Mouse (Mus musculus): ENCODE measurements around the gene Polr3gl. TPM values are rescaled to one million over a fixed set of nuclear protein-coding genes. Genes with fewer than 3 reads are reported as not detected.

Gene Polr3gl
- total RNA-seq, 2 experiments from 2014 or later, result 27.5 to 28.6 TPM

DNA sequence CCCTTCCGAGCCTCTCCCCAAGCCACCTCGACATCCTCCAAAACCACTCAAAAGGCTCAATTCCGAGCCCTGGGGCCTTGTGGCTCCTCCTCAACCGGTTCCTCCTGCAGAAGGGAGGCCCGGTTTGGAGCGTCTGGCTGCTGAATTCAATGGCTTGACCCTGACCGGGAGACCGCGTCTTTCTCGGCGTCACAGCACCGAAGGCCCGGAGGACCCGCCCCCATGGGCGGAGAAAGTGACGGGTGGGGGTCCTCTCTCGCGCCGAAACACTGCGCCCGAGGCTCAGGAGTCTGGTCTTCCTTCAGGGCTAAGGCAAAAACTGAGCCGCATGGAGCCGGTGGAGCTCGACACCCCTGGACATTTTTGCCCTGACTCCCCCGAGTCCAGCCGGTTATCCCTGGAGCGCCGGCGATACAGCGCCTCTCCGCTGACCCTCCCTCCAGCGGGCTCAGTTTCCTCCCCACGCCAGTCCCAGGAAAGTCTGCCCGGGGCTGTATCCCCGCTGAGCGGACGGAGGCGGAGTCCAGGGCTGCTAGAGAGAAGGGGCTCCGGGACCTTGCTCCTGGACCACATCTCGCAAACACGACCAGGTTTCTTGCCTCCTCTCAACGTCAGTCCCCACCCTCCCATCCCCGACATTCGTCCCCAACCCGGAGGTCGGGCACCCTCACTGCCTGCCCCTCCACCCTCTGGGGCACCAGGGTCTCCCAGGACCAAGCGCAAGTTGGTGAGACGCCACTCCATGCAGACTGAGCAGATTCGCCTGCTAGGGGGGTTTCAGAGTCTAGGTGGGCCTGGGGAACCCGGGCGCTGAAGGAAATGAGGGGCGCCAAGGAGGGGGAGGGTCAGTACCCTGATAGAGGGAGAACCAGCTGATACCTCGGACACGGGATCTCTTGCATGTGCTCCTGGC, 4.4 kb upstream of the Polr3gl start:
- peak; percentile 67 to 73 for DNase-seq (ENCODE audit: low spot score in 2 of 2)

DNA sequence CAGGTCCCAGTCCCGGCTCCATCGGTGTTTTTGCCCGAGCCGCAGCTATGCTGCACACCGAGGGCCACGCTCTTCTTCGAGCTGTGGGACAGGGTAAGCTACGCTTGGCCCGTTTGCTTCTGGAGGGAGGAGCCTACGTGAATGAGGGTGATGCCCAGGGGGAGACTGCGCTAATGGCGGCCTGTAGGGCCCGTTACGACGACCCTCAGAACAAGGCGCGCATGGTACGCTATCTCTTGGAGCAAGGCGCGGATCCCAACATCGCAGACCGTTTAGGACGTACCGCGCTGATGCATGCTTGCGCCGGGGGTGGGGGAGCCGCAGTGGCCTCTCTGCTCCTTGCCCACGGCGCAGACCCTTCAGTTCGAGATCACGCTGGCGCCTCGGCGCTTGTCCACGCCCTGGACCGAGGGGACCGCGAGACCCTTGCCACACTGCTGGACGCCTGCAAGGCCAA, 3.5 kb upstream of the Polr3gl start:
- peak; percentile 56 to 57 for DNase-seq (ENCODE audit: low spot score in 2 of 2)

DNA sequence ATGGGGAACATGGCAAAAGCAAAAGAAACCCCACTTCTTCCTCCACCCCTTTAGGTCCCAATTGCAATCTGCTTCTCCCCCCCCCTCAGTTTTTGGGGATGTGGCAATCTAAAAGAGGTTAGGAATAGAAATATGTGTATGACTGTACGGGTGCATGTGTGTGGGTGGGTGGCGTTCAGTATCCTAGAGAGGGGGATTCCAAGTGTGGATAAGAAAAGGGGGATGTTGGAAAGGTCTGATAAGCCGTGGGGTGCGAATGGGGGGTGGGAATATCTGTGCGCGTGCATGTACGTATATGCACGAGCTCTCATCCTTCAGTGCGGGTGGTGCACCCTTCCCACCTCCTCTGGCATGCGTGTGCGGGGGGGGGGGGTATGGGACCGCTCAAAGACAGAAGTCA, 2.9 kb upstream of the Polr3gl start:
- peak in 1 of 2 experiments; percentile 46 for DNase-seq (ENCODE audit: low spot score in 2 of 2)

DNA sequence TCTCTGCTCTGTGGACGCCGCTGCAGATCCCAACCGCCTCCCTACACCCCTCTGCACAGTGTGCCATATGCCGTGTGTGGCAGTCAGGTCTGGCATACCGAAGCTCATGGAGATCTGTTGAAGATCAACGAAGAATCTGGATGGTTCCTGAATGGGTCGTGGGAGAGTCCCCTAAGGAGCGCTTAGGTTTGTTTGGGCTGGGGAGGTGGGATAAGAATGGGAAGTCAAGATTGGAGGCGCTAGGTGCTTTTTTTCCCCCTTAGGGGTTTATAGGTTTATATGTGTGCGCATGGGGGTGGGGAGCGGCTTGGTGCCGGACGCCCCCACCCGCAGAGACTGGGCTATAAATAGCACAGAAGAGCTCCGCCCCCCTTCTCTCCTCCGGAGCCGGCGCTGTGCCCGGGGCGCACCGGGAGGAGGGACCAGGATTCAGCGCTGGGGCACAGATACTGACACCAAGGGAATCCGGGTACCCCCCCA, 2.3 kb upstream of the Polr3gl start, which contains the start of gene Ankrd34a:
Gene Ankrd34a (plus strand): TSS at position 409 of the 480 bp plus-strand sequence.
- peak; percentile 71 to 79 for DNase-seq (ENCODE audit: low spot score in 2 of 2)

DNA sequence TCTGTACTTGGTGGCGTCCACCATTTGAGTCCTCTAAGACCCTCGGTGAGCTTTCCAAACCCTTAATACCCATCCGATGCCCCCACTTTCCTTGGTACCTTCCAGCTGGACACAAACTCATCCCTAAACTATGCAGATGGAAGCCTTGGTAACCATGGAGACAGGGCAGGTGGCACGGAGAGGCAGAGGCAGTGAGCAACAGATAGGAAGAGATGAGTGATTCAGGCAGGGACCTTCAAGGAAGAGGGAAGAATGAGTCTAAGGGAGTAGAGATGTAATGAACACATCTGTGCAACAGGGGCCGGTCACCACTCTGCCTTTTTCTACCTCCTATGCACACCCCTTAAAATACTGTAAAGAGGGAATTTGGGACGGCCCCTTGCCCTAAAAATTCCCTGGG, 1.7 kb upstream of the Polr3gl start:
- DNase-seq (ENCODE audit: low spot score in 2 of 2), result no peak

DNA sequence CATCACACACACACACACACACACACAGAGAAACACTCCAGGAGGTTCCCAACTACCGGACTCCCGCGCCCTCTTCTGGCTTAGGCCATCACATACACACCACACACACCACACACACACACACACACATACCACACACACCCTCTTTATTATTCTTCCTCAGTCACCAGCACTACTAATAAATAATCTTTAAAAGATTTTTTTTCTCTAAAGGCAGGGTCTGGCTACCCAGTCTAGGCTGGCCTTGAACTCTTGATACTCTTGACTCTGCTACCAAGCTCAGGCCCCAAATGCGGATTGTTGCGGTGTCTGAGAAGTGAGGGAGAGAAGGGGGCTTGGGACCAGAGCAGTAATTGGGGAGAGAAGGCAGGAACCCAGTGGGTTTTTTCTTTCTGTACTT, 870 bp upstream of the Polr3gl start:
- DNase-seq (ENCODE audit: low spot score in 2 of 2), result no peak

DNA sequence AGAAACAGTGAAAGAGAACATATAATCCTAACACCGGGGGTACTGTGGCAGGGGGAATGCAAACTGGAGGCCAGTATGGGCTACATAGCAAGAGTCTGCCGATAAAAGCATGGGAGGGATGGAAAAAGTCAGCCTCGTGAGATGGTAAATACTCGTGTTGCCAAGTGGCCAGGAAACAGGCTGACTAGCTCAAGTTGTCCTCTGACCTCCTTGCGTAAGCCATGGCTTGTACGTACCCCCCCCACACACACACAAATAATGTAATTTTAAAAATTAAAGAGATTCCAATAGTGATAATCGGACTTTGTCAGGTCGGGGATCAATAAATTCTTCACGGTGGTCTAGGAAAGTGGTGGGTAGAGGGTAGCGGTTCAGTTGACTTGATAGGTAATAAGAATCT, 607 bp downstream of the Polr3gl start:
- no peak for DNase-seq (ENCODE audit: low spot score in 2 of 2)

DNA sequence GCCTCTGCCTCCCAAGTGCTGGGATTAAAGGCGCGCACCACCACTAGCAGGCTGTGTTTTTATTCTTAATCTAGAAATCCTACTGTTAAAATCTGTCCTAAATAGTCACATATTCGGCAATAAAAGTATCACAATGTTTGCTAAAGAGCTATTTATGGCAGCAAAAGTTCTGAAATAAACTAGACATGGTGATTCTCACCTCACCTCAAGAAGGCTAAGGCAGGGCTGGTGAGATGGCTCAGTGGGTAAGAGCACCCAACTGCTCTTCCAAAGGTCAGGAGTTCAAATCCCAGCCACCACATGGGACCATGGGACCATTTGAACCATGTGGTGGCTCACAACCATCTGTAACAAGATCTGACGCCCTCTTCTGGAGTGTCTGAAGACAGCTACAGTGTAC, 3.3 kb downstream of the Polr3gl start:
- DNase-seq (ENCODE audit: low spot score in 2 of 2), result no peak

DNA sequence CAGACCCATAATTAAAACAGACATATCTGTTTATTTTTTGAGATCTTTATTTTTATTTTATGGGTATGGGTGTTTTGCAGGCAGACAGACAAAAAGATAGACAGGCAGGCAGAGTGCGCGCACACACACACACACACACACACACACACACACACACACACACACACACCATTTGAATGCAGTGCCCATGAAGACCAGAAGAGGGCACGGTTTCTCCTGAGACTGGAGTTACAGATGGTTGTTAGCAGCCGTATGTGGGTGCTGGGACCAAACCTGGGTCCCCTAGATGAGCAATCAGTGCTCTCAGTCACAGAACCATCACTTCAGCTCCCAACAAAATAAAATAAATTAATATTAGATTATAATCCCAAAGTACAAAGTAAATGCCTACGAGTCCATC, 10.6 kb downstream of the Polr3gl start:
- DNase-seq (ENCODE audit: low spot score in 2 of 2), result no peak

DNA sequence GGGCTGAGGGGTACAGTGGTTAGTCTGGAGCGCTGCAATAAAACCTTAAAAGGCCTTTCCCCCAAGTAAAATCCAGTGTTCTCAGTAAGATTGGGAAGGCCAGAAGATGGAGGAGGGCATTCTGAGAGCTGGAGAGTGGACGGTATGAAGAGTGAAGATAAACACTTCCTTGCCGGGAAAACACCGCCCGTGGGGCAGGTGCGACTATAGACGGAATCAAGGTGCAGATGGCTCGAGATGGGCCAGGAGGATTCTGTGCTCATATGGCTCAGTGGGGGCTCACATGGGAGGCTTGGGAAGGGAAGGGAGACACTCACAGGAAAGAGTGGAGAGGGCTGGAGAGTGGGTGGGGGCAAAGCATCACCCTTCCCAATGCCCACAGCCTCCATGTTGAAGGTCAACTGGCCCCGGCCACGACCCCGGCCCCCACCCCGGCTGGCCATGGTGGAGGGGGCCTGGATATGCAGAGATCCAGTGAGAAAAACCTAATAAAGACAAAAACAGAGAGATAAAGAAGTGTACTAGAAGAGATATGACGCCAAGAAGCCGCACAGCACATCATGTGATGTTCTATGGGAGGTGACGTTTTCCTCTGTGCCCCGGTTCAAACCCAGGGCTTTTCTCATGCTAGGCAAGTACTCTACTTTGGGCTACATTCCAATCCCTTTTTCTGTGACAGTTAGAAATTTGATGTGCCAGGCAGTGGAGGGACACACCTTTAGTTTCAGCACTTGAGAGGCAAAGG, 12.0 kb downstream of the Polr3gl start:
- no peak for DNase-seq (ENCODE audit: low spot score in 2 of 2)

DNA sequence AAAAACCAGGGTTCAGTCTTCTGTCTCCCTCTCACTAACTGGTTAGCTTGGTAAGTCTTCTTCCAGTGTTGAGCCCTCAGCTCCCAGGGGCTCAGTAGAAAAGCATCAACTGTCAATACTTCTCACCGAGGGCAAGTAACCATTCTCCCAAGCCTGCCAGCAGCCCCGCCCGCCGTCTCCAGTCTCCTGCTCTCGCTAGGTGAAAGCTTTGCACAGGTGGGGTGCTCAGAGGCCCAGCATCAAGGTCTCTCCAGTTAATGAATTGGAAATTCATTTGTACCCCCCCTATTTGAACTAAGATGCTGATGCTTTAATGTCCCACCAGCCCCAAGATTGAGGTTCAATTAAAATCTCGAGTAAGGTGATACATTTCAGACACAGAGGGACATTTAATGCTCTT, 12.8 kb downstream of the Polr3gl start:
- no peak for DNase-seq (ENCODE audit: low spot score in 2 of 2)

DNA sequence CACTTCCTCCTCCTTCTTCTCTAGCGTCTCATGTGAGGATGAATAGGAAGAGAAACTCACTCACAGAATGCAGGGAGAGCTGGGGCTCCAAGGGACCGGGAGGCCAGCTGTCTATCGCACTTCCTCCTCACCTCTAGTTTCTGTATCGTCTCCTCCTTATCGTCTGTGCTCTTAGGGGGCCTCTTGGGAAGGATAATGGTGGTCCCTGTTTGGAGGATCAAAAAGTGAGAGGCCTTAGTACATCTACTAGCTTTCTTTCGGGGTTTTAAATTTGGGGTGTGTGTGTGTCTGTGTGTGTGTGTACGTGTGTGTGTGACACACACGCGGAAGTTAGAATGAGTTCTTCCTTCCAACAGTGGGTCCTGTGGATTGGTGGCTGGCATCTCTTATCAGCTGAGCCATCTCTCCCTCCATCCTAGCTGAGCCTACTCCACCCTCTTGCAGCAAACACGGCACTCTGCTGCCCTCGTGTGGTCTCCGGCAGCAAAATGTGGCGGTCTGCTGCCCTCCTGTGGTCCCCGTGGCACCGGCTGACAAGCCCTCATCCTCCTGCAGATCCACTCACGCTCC, 14.0 kb downstream of the Polr3gl start:
- peak; percentile 96 for DNase-seq (ENCODE audit: low spot score in 2 of 2)

DNA sequence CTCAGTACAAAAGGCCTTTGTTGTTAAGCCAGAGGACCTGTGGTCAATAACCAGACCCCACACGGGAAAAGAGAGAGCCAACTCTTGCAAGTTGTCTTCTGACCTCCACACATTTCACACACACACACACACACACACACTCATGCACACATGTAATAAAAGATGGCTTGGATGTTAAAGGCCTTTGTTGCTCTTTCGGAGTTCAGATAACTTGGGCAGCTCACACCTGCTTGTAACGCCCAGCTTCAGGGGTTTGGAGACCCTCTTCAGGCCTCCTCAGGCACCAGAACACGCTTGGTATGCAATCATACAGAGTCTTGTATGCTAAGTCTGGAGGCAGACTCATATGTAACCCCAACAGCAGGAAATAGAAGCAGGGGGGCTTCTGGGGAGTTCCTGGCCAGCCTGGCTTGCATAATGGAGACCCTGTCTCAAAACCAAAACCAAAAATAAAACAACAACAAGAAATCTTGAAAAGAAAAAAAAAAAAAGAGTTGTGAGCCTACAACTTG, 14.7 kb downstream of the Polr3gl start:
- no peak for DNase-seq (ENCODE audit: low spot score in 2 of 2)

DNA sequence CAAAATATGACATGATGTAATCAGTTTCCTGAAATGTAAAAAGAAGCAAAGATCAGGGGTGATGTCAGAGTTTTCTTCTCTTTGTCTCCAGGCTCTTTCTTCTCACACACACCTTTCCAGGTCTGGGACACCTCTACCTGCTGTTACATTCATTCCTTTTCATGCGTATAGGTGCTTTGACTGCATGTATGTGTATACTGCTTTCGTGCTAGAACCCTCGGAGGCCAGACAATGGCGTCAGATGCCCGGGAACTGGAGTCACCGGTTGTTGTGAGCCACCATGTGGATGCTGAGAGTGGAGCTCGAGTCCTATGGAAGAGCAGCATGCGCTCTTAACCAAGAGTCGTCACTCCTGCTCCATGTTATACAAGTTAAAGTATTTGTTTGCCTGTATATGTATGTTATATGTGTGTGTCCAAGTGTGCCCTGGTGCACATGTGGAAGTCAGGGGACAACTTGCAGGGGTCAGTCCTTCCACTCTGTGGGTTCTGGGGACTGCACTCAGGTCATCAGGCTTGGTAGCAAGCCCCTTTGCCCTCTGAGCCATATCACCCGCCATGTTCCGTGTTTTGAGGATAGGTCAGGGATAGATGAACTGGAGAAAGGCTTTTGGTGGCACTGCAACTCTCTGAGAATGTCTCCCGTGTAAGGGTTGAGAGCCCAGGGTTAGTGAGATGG, 15.3 kb downstream of the Polr3gl start:
- DNase-seq (ENCODE audit: low spot score in 2 of 2), result no peak

DNA sequence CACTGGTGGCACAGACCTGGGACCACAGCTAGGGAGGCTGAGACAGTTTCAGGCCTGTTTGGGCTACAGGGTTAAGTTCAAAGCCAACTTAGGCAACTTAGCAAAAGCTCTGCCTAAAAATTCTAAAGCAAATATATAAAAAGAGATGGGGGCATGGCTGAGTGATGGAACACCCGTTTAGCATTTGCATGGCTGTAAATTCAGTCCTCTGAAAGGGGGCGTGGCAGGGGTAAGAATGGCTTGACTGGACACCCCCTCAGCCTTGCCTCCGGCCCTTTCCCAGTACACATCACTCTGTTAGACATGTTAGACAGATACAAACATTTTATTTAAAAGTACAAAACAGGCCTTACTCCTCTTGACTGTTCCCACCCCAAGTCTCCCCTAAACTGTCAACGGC, 16.4 kb downstream of the Polr3gl start:
- DNase-seq (ENCODE audit: low spot score in 2 of 2), result no peak

DNA sequence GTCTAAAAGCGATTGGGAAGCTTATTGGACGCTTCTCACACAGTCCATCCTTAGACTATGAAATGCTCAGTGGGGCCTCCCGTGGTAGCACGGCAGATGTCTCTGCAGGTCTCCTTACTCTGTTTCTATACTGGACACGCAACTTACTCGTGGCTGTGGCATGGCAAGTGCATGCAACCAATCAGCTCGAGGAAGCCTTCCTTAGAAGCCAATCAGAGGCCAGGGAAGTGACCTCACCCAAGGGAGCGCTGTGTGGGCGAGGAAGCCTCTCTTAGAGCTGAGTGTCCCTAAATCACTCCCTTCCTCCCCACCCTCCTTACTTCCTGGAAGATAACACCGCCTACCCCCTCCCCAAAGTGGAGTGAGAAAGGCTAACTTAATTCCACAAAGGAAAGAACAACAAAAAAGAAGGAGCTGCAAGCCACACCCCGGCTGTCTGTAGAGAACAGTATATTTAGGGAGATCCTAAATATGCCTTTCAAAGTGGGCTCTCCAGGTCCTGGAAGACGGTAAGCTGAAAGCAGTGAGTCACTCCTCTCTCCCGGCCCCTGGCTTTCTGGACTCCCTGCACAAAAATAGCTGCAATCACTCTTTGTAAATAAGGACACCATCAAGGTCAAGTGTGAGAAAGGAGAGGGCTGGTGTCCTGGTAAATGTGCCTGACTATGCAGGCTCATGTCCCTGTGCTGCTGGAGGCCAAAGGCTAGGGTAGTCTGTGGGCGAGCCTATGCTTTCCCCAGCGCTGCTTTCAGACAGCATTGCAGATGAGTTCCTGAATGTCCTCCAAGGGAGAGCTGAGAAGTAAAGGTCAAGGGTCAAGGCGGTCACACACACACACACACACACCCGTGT, 17.1 kb downstream of the Polr3gl start, which contains the start of gene Gm16253:
Gene Gm16253 (plus strand): TSS at position 295 of the 852 bp plus-strand sequence.
- DNase-seq (ENCODE audit: low spot score in 2 of 2), result peak; percentile 69 to 70

DNA sequence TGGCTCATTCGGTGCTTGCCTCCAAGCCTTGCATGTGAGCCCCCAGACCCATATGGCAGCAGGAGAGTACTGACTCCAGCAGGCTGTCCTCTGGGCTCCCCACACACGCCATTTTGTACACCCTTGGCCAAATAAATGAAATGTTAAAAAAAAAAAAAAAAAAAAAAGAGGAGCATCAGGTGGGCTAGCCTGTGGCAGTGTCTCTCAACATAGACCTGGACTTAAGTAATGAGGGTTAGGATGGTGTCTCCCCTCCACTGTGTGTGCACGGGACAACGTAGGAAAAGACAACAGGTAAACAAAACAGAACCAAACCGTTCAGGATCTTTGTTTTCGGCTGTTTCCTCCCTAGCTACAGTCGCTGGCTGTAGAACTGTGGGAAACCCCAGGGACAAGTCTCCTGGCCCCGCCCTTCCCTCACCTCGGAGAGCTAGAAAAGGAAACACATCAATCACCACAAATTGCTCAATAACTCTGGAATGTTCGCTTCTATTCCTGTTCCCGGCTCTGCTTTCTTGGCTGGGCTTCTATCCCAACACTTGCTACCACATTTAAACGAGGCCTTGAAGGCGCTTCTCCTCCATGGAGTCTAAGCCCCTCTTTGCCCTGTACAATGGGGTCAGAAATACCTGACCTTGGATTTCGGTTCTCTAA, 17.8 kb downstream of the Polr3gl start:
- no peak for DNase-seq (ENCODE audit: low spot score in 2 of 2)

DNA sequence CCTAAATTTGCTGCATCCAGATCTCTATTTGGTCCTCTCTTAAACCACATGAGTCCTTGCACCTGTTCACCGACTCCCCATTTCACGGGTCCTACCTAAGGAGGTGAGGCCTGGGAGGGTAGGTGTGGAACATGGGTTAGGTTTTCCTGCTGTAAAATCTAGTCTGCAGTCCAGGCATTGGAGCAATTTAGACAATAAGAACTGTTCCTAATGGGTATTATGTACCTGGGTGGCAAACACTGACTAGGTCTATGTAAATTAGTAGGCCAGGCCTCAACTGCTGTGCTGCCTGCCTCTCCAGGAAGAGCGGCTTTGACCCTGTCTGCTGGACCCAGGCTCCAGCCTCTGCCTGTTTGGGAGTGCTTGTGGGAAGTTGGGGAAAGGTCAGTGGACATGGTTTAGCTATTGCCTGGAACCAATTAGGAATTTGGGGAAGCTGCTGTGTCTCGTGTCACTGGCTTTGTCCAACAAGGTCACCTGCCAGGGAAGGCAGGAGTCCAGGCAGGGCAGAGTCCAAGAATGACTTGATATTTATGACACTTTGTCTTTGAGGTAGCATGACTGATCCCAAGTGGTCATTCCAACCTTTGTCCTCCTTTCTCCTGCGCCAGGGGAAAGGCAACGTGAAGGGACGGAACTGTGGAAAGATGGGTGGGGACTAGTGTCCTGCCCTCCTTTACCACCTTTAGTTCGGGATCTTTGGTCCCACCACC, 18.6 kb downstream of the Polr3gl start:
- no peak for DNase-seq (ENCODE audit: low spot score in 2 of 2)
